Mouse (Mus musculus): ENCODE measurements around the gene Polr3b. TPM values are rescaled to one million over a fixed set of nuclear protein-coding genes. Genes with fewer than 3 reads are reported as not detected.

Polr3b gene
- polyA plus RNA-seq, 1 experiment, result 8.2 TPM

DNA sequence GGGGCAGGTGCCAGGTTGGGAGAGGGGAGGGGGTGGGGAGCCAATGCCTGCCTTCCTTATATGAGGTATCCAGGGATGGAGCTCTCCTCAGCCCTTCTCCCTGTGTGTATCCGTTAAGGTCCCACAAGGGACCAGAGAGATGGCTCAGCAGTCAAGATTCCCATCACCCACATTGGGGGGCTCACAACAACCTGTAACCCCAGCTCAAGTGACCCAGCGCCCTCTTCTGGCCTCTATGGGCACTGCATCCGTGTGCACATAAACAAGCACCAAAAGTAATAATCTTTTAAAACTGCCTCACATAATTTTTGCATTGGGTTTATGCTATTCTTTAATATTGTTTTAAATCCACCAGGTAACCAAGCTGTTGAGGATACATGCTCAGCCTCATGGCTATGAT, 108.0 kb downstream of the Polr3b start:
- H3K4me1 ChIP-seq (ENCODE audit: control insufficient read depth, insufficient read depth, insufficient read length, low read length), result no peaks in the 10 kb centered on the region
- no peak overlapping the region for H3K4me3 ChIP-seq (ENCODE audit: insufficient read depth, low read depth, low read length)
- no peak overlapping the region for H3K27ac ChIP-seq (replicated peaks; ENCODE audit: low read depth, low read length)

DNA sequence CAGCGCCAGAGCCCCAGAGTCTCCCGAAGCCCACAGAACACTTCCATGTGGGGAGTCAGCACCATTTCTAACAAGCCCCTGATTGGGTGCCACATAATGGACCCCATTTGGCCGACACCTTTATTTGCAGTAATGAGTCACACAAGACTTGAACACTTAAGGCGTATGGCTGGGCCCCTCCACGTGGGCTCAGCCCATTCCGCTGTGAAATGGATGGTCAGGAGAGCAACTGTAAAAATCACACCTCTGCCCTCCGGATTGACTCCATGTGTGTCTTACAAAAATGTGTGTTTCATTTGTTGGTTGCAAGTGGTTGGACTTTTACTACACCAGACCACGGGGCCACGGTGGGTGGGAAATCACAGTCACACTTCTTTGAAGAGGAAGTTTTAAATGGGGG, 108.9 kb downstream of the Polr3b start:
- Histone ChIP-seq H3K4me1 (ENCODE audit: control insufficient read depth, insufficient read depth, insufficient read length, low read length) (no peaks in the 10 kb centered on the region), H3K4me3 (ENCODE audit: insufficient read depth, low read depth, low read length) (no peak overlapping the region), H3K27ac (replicated peaks; ENCODE audit: low read depth, low read length) (no peak overlapping the region)

DNA sequence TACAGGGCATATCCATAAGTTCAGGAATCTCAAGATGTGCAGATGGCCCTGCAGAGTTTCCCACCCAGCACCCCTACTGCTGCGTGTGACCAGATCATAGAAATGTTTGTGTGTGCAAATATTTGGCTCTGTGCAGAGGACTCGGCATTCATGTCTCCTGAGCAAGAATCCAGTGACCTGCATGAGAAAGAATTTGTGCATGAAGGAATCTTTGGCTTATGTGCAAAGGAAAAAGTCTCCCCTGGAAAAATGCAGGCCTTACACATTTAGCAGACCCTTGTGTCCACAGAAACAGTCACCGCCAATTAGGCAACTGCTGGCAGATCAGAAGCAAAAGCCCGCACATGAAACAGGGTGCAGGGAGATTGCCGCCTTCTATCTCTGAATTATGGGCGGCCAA, 111.4 kb downstream of the Polr3b start:
- no peak overlapping the region for H3K27ac ChIP-seq (replicated peaks; ENCODE audit: low read depth, low read length)
- no peaks in the 10 kb centered on the region for H3K4me1 ChIP-seq (ENCODE audit: control insufficient read depth, insufficient read depth, insufficient read length, low read length)
- no peak overlapping the region for H3K4me3 ChIP-seq (ENCODE audit: insufficient read depth, low read depth, low read length)

DNA sequence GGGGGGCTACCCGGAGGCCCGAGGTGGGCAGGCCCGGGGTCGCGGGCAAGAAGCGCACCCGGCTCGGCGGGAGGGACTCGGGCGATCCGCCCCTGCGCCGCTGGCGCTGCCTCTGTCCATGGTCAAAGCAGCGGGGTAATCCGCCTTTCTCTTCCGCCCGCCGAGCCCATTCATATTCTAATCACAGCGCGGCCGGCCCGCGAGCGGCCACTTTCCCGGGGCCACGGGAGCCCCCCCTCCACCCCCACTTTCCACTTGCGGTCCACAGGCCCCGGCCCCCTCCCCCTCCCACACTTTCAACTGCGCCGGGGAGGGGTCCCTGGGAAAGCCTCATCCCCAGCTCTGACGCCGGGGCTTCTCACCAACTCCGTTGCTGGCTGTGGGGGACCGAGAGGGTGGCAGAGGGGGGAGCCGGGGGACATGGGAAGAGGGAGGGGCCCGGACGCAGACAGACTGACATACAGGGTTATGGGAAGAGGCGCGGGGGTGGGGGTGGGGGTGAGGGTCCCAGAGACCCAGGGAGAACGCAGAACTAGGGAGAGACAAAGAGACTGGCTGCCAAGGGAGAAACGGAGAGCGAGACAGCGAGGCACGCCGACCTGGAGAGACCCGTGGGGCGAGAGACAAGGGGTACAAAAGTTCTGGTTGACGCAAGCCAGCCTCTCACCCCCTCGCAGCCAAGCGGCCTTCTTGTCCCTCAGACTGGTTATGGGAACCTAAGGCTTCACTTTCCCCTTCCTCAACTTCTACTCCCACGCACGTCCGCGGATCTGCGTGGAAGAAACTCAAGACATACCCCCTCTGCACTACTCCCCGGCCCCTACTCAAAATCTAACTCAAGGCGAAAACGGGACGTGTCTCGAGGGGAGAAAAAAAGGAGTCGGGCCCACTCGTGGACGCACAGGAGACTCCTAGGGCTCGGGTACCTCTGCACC, 133.0 kb downstream of the Polr3b start:
- Histone ChIP-seq H3K4me3 (ENCODE audit: insufficient read depth, low read depth, low read length) (peak overlapping the region; percentile 45), H3K27ac (replicated peaks; ENCODE audit: low read depth, low read length) (no peak overlapping the region), H3K4me1 (ENCODE audit: control insufficient read depth, insufficient read depth, insufficient read length, low read length) (peaks cover 4% of the 10 kb centered on the region)

GRCm38 (mm10) chr10:84755786-84756203, 133.7 kb downstream of the Polr3b start, which contains the start of gene Rfx4:
TSS of gene Rfx4 (plus strand) at chr10:84756062.
- Histone ChIP-seq H3K4me3 (ENCODE audit: insufficient read depth, low read depth, low read length) (peak within 1 kb of the TSS; percentile 32), H3K4me1 (ENCODE audit: control insufficient read depth, insufficient read depth, insufficient read length, low read length) (peaks cover 4% of the 10 kb centered on the region), H3K27ac (replicated peaks; ENCODE audit: low read depth, low read length) (no peak within 1 kb of the TSS)

DNA sequence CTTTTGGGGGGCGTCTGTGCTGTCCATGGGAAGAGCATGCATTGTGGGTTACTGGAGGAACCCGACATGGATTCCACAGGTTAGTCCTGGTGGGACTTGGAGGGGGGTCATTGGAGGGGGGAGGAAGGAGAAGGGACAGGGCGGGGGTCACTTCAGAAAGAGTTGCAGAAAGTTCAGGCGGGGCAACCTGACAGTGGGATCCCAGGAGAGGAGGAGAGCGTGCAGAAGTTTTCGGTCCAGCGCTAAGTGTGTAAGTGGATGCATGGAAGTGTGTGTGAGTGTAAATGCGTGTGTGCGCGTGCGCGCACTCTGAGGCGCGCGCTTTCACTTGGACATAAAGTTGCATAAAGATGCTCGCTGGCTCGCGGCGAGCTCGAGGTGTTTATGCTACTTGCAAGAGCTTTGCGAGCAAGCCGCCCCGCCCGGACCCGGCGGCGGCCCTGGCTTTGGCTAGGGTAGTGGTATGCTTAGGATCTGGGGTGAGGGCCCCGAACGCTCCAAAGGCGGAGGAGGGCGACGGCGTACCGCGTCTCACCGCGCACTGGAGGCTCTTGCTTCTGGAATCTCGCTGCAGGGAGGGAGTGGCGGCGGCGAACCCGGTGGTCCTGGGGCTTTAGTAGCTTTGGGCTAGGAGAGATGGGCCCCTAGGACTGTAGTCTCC, 134.5 kb downstream of the Polr3b start:
- Histone ChIP-seq H3K4me3 (ENCODE audit: insufficient read depth, low read depth, low read length) (peak overlapping the region; percentile 32; the same call in 1 of the 2 replicates), H3K4me1 (ENCODE audit: control insufficient read depth, insufficient read depth, insufficient read length, low read length) (peaks cover 4% of the 10 kb centered on the region)

DNA sequence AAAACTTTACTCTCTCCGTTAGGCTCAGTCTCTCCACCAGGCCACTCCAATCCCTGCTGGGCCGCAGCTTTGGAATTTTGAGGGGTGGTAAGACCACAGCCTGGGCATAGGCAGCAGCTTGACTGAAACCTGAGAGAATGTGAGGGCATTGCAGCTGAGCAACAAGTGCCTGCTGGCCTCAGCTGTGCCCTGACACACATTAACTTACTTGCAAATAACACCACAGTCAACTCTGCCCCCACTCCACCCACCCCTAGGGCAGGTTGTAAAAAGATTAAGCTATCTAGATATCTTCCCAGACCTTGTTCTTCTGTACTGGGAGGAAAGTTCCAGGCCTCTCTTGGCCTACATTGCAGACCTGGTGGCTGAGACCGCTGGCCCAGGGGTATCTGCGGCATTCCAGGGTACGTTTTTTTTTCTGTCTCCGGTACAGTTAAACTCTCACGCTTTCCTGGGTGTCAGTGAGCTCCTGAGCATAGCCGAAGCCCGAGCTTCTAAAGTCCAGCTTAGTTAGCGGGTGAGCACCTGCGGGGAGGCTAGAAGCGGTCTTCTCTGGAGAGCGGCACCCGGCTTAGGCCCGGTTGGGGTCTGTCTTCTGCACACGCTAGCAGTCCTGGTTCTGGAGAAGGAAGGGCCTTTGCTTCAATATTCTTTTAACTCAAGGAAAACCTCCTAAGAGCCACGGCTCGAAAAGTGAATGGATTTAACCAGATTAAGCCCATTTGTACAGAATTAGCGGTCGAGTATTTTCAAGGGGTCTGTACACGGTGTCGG, 135.5 kb downstream of the Polr3b start:
- Histone ChIP-seq H3K27ac (replicated peaks; ENCODE audit: low read depth, low read length) (no peak overlapping the region), H3K4me3 (ENCODE audit: insufficient read depth, low read depth, low read length) (no peak overlapping the region), H3K4me1 (ENCODE audit: control insufficient read depth, insufficient read depth, insufficient read length, low read length) (peaks cover 4% of the 10 kb centered on the region)

More for the DNA sequence above, 134.5 kb downstream of the Polr3b start:
- no peak overlapping the region for H3K27ac ChIP-seq (replicated peaks; ENCODE audit: low read depth, low read length)

GRCm38 (mm10) chr10:84758200-84758468, 136.0 kb downstream of the Polr3b start:
- Histone ChIP-seq H3K4me1 (ENCODE audit: control insufficient read depth, insufficient read depth, insufficient read length, low read length) (peaks cover 4% of the 10 kb centered on the region), H3K27ac (replicated peaks; ENCODE audit: low read depth, low read length) (no peak overlapping the region), H3K4me3 (ENCODE audit: insufficient read depth, low read depth, low read length) (no peak overlapping the region)

- Histone ChIP-seq H3K4me1 (ENCODE audit: control insufficient read depth, insufficient read depth, insufficient read length, low read length) (peaks cover 4% of the 10 kb centered on the region), H3K4me3 (ENCODE audit: insufficient read depth, low read depth, low read length) (no peak overlapping the region), H3K27ac (replicated peaks; ENCODE audit: low read depth, low read length) (no peak overlapping the region)
Observed at GRCm38 (mm10) chr10:84758483-84759431, 136.7 kb downstream of the Polr3b start.

- H3K4me1 ChIP-seq (ENCODE audit: control insufficient read depth, insufficient read depth, insufficient read length, low read length), result peaks cover 4% of the 10 kb centered on the region
- no peak overlapping the region for H3K4me3 ChIP-seq (ENCODE audit: insufficient read depth, low read depth, low read length)
- no peak overlapping the region for H3K27ac ChIP-seq (replicated peaks; ENCODE audit: low read depth, low read length)
Observed at GRCm38 (mm10) chr10:84759511-84760117, 137.5 kb downstream of the Polr3b start.

GRCm38 (mm10) chr10:84760118-84761111, 138.3 kb downstream of the Polr3b start:
- H3K4me1 ChIP-seq (ENCODE audit: control insufficient read depth, insufficient read depth, insufficient read length, low read length), result peaks cover 2% of the 10 kb centered on the region
- H3K4me3 ChIP-seq (ENCODE audit: insufficient read depth, low read depth, low read length), result no peak overlapping the region
- no peak overlapping the region for H3K27ac ChIP-seq (replicated peaks; ENCODE audit: low read depth, low read length)

- H3K4me1 ChIP-seq (ENCODE audit: control insufficient read depth, insufficient read depth, insufficient read length, low read length), result no peaks in the 10 kb centered on the region
- H3K4me3 ChIP-seq (ENCODE audit: insufficient read depth, low read depth, low read length), result no peak overlapping the region
- no peak overlapping the region for H3K27ac ChIP-seq (replicated peaks; ENCODE audit: low read depth, low read length)
Observed at GRCm38 (mm10) chr10:84768766-84769165, 146.7 kb downstream of the Polr3b start.

Data from brown adipose tissue, adult 24 weeks (tissue).